In the genomic region with DNA sequence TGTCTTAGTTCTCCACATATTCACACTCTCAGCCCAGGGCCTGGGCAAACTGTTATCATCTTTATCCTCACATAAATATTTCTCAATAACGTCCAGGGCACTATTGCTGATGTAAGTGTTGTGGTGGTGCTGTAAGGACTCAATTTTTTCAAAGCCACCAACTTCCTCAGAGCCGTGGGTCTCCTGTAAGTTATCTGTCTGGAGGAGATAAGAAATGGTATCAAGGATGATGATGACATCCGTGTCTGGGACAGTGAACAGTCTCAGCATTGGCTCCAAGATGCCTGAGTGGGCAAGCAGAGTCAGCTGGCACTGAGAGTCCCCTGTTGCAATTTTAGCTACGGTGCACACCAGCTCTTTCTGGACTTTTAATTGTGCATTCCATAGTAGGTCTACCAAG, we compare ENCODE assay signal across 1 mouse cellular context.
TF ChIP-seq lines count a peak whose summit lies in the region.

No protein-coding gene starts in this region.

TF ChIP-seq in MEL, 35 proteins besides CTCF, POLR2A, EP300 and RAD21 (continued from another document):
- TF ChIP-seq CHD2 (IDR thresholded peaks at IDR 0.05; ENCODE audit: low read length): no peak
- TF ChIP-seq MYC (IDR thresholded peaks at IDR 0.05; ENCODE audit: low read depth, low read length): no peak
- TF ChIP-seq UBTF (IDR thresholded peaks at IDR 0.05; ENCODE audit: borderline replicate concordance, insufficient read depth, low read depth, low read length): no peak
- TF ChIP-seq RCOR1 (IDR thresholded peaks at IDR 0.05; ENCODE audit: low read depth, low read length): no peak
